Mouse (Mus musculus) monocyte, adult 5-6 weeks (primary cell): ENCODE results near the gene Dip2b. TPM values are rescaled to one million over a fixed set of nuclear protein-coding genes. Genes with fewer than 3 reads are reported as not detected.
A peak's percentile ranks its signal among the peaks of the same experiment; 100 is the strongest.

Experiments
- ATAC-seq: fragments of 153-309, 156-312 bp; replicated peaks from 2 replicates; pipeline ENCODE4 v1.8.0; 2017; ENCODE audit warnings: mild to moderate bottlenecking; ENCODE audit not compliant: low TSS enrichment, insufficient number of reproducible peaks, severe bottlenecking, poor library complexity, low FRiP score
- total RNA-seq: library from RNA; stranded (forward); fragments of 200-1000, 200-491, 200-594 nt; gene quantifications from 3 replicates; pipeline ENCODE4 v1.2.3, GENCODE M21; 2017

Gene Dip2b
- total RNA-seq, 1 experiment from 2014 or later, result 12.8 TPM

- 0 out of 2 replicates have a peak, but pooled peaks have one; percentile 37 for ATAC-seq
Observed at GRCm38 (mm10) chr15:100186882-100187672, 148.6 kb downstream of the Dip2b start.

GRCm38 (mm10) chr15:100188542-100188941, 150.1 kb downstream of the Dip2b start:
- ATAC-seq, result no peak

DNA sequence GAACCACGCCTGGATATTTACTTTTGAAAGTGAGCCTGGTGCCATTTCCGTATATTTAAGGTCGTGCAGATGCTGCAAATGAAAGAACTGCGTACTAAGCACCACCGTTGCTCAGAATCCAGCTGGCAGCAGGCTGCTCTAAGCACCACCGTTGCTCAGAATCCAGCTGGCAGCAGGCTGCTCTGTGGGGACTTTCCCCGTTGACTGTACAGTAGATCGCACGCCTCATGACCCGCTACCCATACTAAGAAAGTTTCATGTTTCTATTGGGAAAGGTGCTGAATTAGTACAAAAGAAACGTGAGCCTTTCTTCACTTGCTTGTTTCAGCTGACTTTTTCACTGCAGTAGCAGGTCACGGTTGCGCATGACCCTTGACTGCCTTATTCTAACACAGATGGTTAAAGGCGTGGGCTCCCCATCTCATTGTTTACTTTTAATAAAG, 150.5 kb downstream of the Dip2b start:
- ATAC-seq, result no peak

- no peak for ATAC-seq
Observed at GRCm38 (mm10) chr15:100190083-100190482, 151.6 kb downstream of the Dip2b start.

- no peak for ATAC-seq
Observed at GRCm38 (mm10) chr15:100198983-100199745, 160.7 kb downstream of the Dip2b start.

DNA sequence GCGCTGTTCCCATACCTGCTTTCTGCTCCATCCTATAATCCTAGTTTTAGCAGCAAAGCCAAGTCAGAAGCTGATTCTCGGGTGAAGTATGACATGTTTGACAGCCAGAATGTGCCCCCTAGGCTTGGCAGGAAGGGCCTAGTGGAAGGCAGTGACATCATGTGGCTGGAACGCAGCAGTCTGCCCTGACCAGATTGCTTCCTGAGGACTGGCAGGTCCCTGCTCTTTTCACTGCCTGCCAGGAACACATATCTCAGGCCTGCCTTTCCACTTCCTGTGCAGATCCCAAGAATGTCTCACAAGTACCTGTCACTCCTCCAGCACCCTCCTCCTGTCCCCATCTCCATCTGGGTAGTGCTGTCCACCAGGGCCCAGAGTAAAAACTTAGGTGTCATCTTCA, 161.3 kb downstream of the Dip2b start:
- ATAC-seq, result no peak

DNA sequence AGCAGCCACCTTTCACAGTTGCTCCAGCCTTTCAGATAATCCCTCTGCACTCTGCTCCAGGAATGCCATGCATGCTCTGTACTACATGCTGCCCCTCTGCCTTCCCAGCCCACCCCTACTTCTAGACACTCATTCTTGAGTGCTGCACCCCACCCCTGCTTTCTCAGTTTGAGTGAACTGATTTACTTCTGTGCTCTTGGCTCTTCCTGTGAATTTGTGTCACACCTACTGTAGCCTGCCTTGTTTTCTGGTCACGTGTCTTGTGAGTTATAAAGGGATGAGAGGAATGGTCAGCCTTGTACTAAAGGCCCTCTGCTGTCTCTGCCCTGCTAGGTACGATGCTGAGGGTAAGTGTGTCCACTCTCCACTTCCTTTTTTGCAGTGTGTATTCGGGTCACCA, 163.3 kb downstream of the Dip2b start:
- no peak for ATAC-seq

DNA sequence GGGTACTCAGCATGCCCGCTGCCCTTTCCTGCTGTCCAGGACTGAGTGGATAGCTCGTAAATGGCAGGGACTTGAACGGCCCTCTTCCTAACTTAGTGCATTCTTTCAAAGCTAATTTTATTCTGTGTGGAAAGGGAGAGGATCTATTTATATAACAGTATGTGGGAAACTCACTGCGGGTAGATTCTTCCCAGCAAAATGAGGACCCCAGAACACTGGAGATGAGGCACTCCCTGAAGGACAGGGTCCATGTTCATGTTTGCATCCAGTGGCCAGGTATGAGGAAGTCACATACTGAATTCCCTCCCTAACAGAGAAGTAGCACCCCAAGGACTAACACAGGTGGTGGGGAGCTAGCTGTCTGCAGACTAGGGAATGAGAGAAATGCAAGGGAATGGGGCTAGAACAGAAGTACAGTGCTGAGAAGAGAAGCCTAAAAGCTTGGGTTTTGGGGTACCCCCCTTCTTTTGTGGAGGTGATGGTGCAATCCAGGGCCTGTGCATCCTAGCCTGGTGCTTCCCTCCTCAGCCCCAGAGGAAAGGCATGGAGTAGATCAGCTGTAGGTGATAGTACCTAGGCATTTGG, 164.1 kb downstream of the Dip2b start:
- no peak for ATAC-seq

GRCm38 (mm10) chr15:100204574-100204973, 166.1 kb downstream of the Dip2b start:
- ATAC-seq, result peak; percentile 22

DNA sequence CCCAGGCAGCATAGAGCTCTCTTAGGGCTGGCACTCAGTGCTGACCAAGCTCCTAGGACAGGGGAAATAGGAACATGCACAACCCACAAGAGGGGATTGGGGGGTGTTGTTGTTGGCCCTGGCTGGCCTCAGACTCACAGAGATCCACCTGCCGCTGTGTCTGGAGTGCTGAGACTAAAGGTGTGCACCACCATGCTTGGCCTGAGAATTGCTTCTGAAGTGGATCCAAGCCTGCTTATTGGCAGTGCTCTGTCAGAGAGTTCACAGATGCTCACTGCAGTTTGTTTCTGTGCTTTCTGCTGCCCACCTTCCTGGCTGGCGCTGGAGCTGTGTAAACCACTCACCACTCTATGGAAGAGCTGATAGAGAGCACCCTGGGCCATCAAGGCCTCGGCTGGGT, 171.5 kb downstream of the Dip2b start:
- ATAC-seq, result no peak

DNA sequence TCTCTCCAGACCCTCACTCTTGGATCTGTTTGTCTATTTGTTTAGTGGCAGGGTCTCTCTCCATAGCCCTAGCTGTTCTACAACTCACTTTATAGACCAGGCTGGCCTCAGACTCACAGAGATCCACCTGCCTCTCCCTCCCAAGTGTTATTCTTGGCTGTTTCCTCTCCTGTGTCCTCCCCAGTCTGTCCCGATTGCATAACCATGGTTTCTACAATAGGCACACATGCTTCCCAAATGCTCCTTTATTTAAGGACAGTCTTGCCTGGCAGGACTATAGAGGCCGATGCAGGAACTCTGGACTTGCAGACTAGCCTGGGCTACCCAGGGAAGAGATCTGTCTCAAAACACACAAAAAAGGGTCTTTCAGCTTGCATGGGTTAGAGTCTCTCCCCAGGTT, 174.9 kb downstream of the Dip2b start:
- ATAC-seq, result no peak

DNA sequence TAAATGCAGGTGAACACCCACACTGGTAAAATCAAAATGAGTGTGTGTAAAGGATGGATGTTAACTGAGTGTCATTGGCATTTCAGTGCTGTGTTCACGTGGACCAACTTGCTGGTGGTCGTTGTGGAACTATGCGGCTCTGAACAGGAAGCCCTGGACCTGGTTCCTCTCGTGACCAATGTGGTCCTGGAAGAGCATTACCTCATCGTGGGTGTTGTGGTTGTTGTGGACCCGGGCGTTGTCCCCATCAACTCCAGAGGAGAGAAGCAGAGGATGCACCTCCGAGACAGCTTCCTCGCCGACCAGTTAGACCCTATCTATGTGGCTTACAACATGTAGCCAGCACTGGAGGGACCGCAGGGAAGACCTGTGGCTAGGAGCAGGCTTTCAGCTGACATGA, 176.6 kb downstream of the Dip2b start:
- no peak; the same call in 1 of the 2 replicates for ATAC-seq

- peak; percentile 41 for ATAC-seq
Observed at GRCm38 (mm10) chr15:100216173-100216572, 177.7 kb downstream of the Dip2b start.

DNA sequence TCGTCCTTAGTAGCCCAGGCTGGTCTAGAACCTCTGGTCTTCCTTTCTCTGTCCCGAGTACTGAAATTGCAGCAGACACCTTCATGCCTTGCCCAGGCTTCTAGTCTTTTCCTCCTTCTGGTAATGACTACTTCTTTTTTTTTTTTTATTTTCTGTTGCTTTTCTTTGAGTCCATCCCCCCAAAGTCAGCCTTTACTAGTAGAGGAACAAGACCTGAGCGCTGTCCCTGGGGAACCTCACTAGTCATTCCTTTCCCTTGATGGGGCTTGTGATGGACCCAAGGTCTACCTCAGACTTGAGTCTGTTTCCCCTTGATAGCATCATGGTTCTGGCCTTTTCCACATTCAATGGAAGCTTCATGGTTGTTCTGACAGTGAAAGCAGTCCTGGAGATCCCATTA, 179.6 kb downstream of the Dip2b start:
- ATAC-seq, result no peak

DNA sequence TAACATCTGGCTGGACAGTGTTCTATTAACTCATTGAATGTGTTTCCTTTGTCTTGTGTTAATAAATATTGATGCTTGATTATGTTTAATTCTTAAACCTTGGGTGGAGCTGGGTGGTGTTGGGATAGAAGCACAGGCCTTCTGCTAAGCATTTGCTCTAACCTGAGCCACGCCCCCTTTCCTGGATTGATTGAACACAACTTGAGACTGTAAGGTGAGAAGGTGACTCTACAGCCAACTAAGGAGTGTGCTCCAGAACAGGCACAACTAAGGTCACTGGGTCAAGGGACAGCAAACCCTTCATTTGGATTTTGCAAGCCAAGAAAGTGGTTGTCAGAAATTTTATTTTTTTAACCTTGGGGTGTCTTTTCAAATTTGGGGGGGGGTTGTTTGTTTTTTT, 180.9 kb downstream of the Dip2b start:
- no peak for ATAC-seq

GRCm38 (mm10) chr15:100220916-100221315, 182.5 kb downstream of the Dip2b start:
- ATAC-seq, result no peak

GRCm38 (mm10) chr15:100225381-100225780, 186.9 kb downstream of the Dip2b start:
- ATAC-seq, result no peak

DNA sequence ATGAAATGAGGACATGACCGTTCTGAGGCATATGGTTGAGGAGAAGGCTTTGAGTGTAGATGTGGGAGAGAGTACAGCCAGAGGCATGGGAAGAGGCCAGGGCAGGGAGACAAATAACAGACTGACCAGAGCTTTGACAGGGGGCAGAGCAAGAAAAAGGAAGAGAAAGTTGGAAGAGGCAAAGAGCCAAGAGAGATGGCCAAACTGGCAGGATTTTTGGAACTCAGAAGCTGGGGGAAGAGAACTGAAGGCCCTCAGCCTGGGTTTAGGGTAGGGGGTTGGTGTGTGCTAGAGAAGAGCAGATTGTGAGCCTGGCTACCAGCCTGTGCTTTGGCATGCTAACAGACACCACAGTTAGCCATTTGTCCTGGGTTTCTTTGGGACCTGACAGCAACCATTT, 187.4 kb downstream of the Dip2b start:
- no peak for ATAC-seq

DNA sequence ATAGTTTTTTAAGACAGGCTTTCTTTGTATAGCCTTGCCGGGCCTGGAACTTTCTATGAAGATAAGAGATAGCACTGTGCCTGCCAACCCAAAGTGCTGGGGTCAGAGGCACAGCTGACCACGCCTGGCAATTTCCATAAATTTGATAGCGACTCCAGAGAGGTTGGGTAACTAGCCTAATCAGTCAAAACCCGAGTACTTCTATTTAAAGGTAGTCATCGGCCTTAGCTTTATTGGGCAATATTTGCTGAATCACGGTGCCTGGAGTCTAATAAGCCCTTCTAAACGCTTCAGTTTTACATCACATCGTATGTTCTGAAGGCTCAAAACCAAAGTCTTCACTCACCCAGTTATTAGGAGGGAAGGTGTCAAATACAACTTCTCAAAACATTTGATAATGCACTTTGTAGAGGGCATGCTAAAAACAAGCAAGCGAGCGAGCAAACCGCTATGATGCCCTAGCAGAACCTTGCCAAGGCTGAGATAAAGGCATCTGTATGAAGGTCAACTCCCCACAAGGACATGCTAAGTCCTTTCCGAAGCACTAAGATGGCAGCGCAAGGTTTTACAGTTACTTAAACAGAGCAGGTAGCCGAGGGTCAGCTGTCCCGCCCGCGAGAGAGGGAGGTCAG, 188.7 kb downstream of the Dip2b start:
- 0 out of 2 replicates have a peak, but pooled peaks have one; percentile 15 for ATAC-seq
